Mouse (Mus musculus) heart, postnatal 10 days (tissue): ENCODE data around the gene C87436. TPM values are rescaled to one million over a fixed set of nuclear protein-coding genes. Genes with fewer than 3 reads are reported as not detected.
"Not testable (repeated sequence)": the region's sequence is repeated elsewhere in the genome, so short reads cannot be mapped to it uniquely, and the experiment has no call there.

Experiments used
- DNase-seq, 2 experiments: peaks; one replicate each; pipeline ENCODE4 v3.0.0; 2021
- intact Hi-C: fragments of 180-260 bp; cut with DNase I; formaldehyde crosslinking; loops from one replicate; pipeline ENCODE4 v1.15.1; 2025
- total RNA-seq, 2 experiments: library from RNA; stranded (reverse); gene quantifications; 2 replicates each; pipeline ENCODE4 v1.2.3; 2021

Gene C87436
- total RNA-seq, 2 experiments from 2014 or later = 10.5 to 11.4 TPM

DNA sequence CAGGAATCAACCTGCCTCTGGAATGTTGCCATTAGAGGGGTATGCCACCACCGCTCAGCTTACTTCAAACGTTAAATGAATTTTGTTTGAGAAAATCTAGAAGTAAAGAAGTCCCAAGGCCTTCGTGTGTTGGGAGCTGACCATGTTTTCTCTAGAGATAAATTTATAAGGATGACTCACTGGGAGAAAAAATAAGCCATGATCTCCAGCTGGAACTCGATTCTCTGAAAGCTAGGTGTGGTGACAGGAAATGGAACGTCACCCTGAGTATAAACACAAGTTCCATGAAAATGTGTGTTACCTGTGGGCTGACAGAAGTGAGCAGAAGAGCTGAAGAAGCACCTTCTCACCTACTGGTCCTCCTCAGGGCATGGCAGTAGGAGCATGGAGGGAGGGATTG is 38.8 kb downstream of the C87436 start:
- intact Hi-C loops = no loop called here

GRCm38 (mm10) chr6:86479311-86479710 is 41.1 kb downstream of the C87436 start:
- DNase-seq = peak; percentile 58 to 67
- intact Hi-C loops = no loop called here

More for the DNA sequence above, 38.8 kb downstream of the C87436 start:
- DNase-seq = no peak

GRCm38 (mm10) chr6:86479816-86480188 is 41.6 kb downstream of the C87436 start:
- intact Hi-C loops = no loop called here
- no peak for DNase-seq

GRCm38 (mm10) chr6:86480189-86480831 is 42.1 kb downstream of the C87436 start:
- intact Hi-C loops = no loop called here
- DNase-seq = peak; percentile 69 to 76

DNA sequence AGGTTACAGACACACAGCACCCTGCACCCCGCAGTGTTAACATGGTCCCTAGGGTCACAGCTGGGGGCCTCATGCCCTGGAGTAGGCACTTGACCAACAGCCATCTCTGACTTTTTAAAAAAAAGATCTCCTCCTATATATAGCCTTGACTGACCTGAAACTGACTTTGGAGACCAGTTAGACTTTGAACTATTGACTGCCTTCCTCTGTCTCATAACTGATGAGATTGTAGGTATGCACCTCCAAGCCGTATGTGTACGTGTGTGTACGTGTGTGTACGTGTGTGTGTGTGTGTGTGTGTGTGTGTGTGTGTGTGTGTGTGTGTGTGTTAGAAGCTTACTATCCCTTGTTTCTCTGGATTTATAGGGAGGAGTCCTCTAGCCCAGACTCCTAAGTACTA is 43.7 kb downstream of the C87436 start:
- no peak for DNase-seq
- intact Hi-C loops = no loop called here

DNA sequence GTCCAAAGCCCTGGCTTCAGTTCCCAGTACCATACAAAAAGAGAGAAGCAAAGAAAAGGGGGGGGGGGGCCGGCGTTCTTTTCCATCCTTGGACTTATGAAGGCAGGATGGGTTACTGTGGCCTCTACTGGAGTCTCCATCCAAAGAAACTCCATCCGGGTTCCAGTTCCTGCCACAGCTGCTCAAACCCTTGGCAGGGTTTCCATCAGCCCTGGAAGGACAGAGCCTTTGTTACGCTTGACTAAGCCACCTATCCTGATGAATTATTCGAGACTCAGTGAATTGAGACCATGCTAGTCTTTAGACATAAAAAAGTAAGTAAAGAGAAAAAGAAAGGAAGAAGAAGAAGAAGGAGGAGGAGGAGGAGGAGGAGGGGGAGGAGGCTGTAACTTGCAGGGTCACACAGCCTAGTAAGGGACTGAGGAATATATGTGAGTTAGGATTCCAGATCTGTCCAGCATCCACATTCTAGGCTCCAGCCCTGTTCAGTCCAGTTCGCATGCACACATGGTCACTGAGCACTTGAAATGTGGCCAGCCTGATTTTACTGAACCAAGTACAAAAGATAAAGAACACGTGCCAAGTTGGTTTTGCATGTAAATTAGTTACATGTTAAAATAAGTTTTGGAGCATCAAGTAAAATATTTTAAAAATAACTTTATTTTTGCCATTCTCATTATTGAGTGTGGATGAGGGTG is 47.9 kb downstream of the C87436 start:
- intact Hi-C loops = no loop called here
- peak in 1 of 2 experiments; percentile 26 for DNase-seq

- intact Hi-C loops = no loop called here
- peak; percentile 86 to 87 for DNase-seq
Measured at GRCm38 (mm10) chr6:86487358-86488148, 49.4 kb downstream of the C87436 start.

GRCm38 (mm10) chr6:86488149-86488485 is 49.9 kb downstream of the C87436 start:
- DNase-seq = peak; percentile 72 to 76
- intact Hi-C loops = no loop called here

DNA sequence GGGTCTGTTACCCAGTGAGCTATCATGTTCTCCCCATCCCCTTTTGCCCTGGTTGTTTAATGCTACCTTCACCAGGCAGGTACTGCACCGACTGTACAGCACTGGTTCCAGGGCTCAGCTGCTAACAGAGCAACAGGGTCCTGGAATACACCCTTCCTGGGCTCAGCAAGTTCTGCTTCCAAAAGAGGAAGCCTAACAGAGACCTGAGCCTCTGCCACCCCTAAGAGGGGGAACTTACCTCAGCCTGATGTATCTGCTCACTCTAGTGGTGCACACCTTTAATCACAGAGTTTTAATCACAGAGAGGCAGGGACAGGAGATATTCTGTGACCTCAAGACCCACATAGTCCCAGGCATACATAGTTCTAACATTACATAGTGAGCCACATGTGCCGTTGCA is 51.8 kb downstream of the C87436 start:
- DNase-seq = no peak
- intact Hi-C loops = no loop called here

DNA sequence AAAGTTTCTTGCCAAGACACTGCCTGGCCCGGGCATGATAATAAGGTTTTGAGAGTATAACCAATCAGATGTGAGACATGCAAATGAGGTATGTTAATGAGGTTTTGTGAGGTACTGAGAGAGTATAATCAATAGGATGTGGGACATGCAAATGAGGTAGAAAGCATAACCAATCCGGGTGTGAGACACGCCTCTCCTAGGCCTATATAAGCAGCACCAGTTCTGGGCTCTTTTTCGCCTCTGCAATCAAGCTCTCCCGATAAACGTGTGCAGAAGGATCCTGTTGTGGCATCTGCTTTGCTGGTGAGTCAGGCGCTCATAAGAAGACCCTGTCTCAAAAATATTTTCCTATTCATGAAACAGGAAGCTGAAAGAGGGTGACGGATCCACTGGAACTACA is 52.2 kb downstream of the C87436 start:
- DNase-seq, intact Hi-C loops: not testable (repeated sequence)

DNA sequence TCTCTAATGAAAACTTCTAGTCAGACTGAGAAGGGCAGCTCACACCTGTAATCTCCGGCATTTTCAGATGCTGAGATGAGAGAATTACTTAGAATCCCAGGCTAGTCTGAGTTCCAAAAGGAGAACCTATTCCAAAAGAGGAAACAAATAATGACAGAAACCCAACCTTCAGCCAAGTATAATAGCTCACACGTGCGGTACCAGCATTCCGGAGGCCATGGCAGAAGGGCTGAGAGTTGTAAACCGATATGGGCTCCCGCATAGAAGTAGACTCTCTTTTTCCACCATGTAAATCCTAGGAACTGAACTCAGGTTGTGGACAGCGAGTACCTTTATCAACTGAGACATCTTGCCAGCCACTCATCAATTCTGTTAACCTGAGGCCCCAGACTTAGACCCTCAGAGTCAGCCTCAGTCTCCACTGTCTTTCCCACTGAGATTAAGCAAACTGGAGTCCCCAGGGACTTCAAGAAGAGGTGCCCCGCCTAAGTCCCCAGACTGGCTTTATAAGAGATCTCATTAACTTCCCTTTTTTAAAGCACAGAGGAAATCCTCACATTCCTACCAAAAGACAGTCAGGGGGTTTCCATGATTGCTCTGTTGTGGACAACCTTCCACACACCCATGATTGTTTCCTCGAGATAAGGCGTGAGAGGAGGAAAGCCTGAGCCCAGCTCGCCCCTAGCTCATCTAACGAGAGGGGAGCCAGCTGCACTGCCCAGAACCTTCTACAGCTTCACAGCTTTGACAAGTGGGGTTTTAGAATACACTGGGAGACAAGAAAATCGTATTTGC is 55.5 kb downstream of the C87436 start:
- intact Hi-C loops = no loop called here
- no peak for DNase-seq

- intact Hi-C loops = no loop called here
- no peak for DNase-seq
Measured at GRCm38 (mm10) chr6:86494767-86495166, 56.6 kb downstream of the C87436 start.

DNA sequence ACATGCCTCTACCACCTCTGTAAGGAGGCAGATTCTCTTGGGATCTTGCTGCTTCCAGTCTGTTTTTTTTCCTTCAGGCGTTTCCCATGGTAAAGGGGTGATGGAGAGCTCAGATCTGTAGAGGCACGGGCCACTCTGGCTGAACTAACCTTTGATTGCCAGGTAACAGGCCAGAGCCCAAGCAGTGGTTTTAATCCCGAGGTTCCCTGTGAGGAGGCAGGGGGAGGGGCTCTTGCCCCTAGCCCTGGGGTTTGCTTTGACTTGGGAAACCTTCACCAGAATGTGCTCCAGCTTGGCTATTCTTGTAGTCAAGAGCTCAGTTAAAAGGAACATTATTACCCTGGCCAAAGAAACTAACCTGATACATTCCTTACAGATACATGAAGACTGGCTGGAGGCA is 57.5 kb downstream of the C87436 start:
- no peak for DNase-seq
- intact Hi-C loops = loop anchor here (2.0 kb wide), 2 partner anchors 23 to 29 kb away; no protein-coding TSS in a partner anchor

DNA sequence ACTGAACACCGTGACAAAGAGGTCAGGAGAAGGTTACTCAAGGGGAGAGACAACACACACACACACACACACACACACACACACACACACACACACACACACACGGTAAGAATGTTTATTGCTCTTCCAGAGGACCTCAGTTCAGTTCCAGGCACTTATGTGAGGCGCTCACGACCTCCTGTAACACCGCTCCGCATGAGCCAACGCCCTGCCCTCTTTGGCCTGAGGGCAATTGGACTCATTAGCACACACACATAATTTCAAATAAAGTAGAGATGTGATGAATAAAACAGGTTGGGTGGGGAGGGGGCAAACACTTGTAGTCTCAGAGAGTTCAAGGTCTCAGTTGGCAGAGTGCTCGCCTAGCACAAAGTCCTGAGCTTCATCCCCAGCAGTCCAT is 58.0 kb downstream of the C87436 start:
- intact Hi-C loops = loop anchor here (2.0 kb wide), 2 partner anchors 23 to 29 kb away; no protein-coding TSS in a partner anchor
- no peak for DNase-seq

- intact Hi-C loops = loop anchor here (2.0 kb wide), 2 partner anchors 24 to 28 kb away; no protein-coding TSS in a partner anchor
- DNase-seq = no peak
Measured at GRCm38 (mm10) chr6:86496585-86496984, 58.4 kb downstream of the C87436 start.

GRCm38 (mm10) chr6:86497071-86497815 is 59.1 kb downstream of the C87436 start:
- DNase-seq = peak; percentile 61 to 67
- intact Hi-C loops = loop anchor here (2.0 kb wide), 2 partner anchors 24 to 28 kb away; no protein-coding TSS in a partner anchor

- intact Hi-C loops = loop anchor here (2.0 kb wide), 2 partner anchors 25 to 27 kb away; no protein-coding TSS in a partner anchor
- no peak for DNase-seq
Measured at GRCm38 (mm10) chr6:86497942-86498732, 60.0 kb downstream of the C87436 start.

DNA sequence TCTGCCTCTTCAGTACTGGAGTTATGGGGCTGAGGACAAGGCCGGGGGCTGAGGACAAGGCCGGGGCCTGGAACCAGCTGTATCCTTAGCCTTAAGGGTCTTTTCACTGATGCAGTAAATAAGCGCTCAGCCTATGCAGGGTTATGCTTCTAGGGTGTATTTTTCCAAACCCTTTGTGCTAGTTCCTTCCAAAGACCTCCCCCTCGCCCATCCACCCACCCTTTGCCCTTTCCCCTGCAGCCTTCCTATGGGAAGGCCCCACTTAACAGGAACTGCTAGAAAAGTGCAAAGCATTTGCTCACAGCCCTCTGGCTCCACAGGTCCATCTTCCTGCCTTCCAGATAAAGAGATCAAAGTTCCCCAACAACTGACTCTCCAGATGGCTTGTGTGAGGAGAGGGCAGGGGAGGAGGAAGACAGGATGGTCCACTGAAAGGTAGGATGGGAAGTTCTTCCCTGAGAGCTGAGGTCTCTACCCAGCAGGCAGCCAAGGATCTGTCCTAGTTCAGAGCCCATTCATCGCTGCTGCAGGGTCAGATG is 61.5 kb downstream of the C87436 start:
- DNase-seq = no peak
- intact Hi-C loops = no loop called here

GRCm38 (mm10) chr6:86503513-86503912 is 65.3 kb downstream of the C87436 start:
- intact Hi-C loops = no loop called here
- DNase-seq = no peak
